Mouse (Mus musculus): ENCODE measurements around the gene Vangl2. TPM values are rescaled to one million over a fixed set of nuclear protein-coding genes. Genes with fewer than 3 reads are reported as not detected.

Gene Vangl2
- polyA plus RNA-seq, 1 experiment: 1.6 TPM

- H3K27ac ChIP-seq (ENCODE audit: insufficient read depth, low read depth, low read length): no peak overlapping the region
- H3K36me3 ChIP-seq (ENCODE audit: control insufficient read depth, insufficient read depth, low read length): no peaks in the 10 kb centered on the region
- 74% methylated on average over 4 of the region's 4 CpGs for WGBS
- H3K4me3 ChIP-seq (ENCODE audit: low read depth, low read length): no peak overlapping the region
- no peaks in the 10 kb centered on the region for H3K27me3 ChIP-seq (ENCODE audit: control insufficient read depth, insufficient read depth, low read length)
- no peak for TF ChIP-seq POLR2A (IDR thresholded peaks at IDR 0.05; ENCODE audit: low read depth, low read length)
- TF ChIP-seq CTCF (IDR thresholded peaks at IDR 0.05; ENCODE audit: extremely low read depth, insufficient read length, insufficient replicate concordance, low read depth, low read length): no peak
- H3K4me1 ChIP-seq (ENCODE audit: control insufficient read depth, insufficient read depth, insufficient read length, low read length): no peaks in the 10 kb centered on the region
These were observed 35.2 kb downstream of the Vangl2 start for GRCm38 (mm10) chr1:171992901-171993530.

DNA sequence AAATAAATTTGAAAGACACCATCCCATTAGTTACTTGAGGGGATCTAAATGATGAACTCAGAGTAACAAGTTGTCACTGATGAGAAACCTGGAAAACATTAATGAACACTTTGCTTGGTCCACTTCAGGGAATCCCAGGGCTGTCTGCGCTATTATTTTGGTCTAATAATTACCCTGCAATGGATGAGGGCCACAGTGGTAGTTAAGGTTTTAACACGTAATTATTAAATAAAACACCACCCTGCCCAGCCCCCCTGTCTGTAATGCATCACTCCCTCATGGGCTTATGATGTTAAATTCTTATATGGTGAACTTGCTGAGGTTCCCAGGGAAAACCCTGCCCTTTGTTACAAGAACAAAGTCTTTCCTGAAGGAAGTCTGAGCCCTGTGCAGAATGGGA, 36.4 kb downstream of the Vangl2 start:
- WGBS: 76% methylated on average over 2 of the region's 2 CpGs
- H3K27me3 ChIP-seq (ENCODE audit: control insufficient read depth, insufficient read depth, low read length): no peaks in the 10 kb centered on the region
- H3K4me1 ChIP-seq (ENCODE audit: control insufficient read depth, insufficient read depth, insufficient read length, low read length): no peaks in the 10 kb centered on the region
- H3K4me3 ChIP-seq (ENCODE audit: low read depth, low read length): no peak overlapping the region
- no peaks in the 10 kb centered on the region for H3K36me3 ChIP-seq (ENCODE audit: control insufficient read depth, insufficient read depth, low read length)
- TF ChIP-seq POLR2A (IDR thresholded peaks at IDR 0.05; ENCODE audit: low read depth, low read length) (no peak), CTCF (IDR thresholded peaks at IDR 0.05; ENCODE audit: extremely low read depth, insufficient read length, insufficient replicate concordance, low read depth, low read length) (no peak)
- H3K27ac ChIP-seq (ENCODE audit: insufficient read depth, low read depth, low read length): no peak overlapping the region

DNA sequence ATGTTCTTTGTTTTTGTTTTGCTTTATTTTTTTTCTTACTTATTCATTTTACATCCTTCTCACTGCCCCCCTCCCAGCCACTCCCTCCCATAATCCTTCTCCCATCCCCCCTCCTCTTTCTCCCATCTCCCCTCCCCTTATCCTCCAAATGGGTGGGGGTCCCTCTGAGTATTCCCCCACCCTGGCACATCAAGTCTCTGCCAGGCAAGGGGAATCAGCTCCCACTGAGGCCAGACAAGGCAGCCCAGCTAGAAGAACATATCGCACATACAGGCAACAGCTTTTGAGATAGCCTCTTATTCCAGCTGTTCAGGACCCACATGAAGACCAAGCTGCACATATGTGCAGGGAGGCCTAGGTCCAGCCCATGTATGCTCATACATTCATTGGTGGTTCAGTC, 44.1 kb downstream of the Vangl2 start:
- TF ChIP-seq CTCF (IDR thresholded peaks at IDR 0.05; ENCODE audit: extremely low read depth, insufficient read length, insufficient replicate concordance, low read depth, low read length) (no peak), POLR2A (IDR thresholded peaks at IDR 0.05; ENCODE audit: low read depth, low read length) (no peak)
- 100% methylated on average over 1 of the region's 1 CpGs for WGBS
- Histone ChIP-seq H3K36me3 (ENCODE audit: control insufficient read depth, insufficient read depth, low read length) (no peaks in the 10 kb centered on the region), H3K27ac (ENCODE audit: insufficient read depth, low read depth, low read length) (no peak overlapping the region), H3K4me3 (ENCODE audit: low read depth, low read length) (no peak overlapping the region), H3K27me3 (ENCODE audit: control insufficient read depth, insufficient read depth, low read length) (no peaks in the 10 kb centered on the region), H3K4me1 (ENCODE audit: control insufficient read depth, insufficient read depth, insufficient read length, low read length) (no peaks in the 10 kb centered on the region)

GRCm38 (mm10) chr1:171983372-171984001, 44.8 kb downstream of the Vangl2 start:
- WGBS: 56% methylated on average over 3 of the region's 3 CpGs
- Histone ChIP-seq H3K4me1 (ENCODE audit: control insufficient read depth, insufficient read depth, insufficient read length, low read length) (no peaks in the 10 kb centered on the region), H3K27ac (ENCODE audit: insufficient read depth, low read depth, low read length) (no peak overlapping the region)

DNA sequence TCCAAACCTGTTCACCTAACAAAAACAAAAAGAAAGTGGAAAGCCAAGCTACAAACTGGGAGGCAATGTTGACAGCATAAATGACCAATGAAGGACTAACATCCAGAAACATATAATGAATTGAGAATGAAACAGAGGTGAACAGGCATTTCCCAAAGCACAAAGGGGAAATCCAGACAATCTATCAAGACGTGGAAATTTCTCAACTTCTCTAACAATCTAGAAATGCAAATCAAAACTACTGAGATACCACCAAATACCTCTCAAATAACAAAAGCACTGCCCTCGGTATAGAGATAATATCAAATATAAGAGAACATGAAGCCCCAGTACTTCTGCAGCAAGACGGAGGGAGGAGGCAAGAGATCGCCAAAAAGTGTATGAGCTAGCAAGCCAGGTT, 45.5 kb downstream of the Vangl2 start:
- Histone ChIP-seq H3K4me3 (ENCODE audit: low read depth, low read length) (no peak overlapping the region), H3K4me1 (ENCODE audit: control insufficient read depth, insufficient read depth, insufficient read length, low read length) (no peaks in the 10 kb centered on the region), H3K27me3 (ENCODE audit: control insufficient read depth, insufficient read depth, low read length) (no peaks in the 10 kb centered on the region), H3K27ac (ENCODE audit: insufficient read depth, low read depth, low read length) (no peak overlapping the region), H3K36me3 (ENCODE audit: control insufficient read depth, insufficient read depth, low read length) (no peaks in the 10 kb centered on the region)
- 64% methylated on average over 4 of the region's 4 CpGs for WGBS
- TF ChIP-seq POLR2A (IDR thresholded peaks at IDR 0.05; ENCODE audit: low read depth, low read length): no peak
- no peak for TF ChIP-seq CTCF (IDR thresholded peaks at IDR 0.05; ENCODE audit: extremely low read depth, insufficient read length, insufficient replicate concordance, low read depth, low read length)

More at GRCm38 (mm10) chr1:171983372-171984001, 44.8 kb downstream of the Vangl2 start:
- Histone ChIP-seq H3K4me3 (ENCODE audit: low read depth, low read length) (no peak overlapping the region), H3K27me3 (ENCODE audit: control insufficient read depth, insufficient read depth, low read length) (no peaks in the 10 kb centered on the region), H3K36me3 (ENCODE audit: control insufficient read depth, insufficient read depth, low read length) (no peaks in the 10 kb centered on the region)
- TF ChIP-seq POLR2A (IDR thresholded peaks at IDR 0.05; ENCODE audit: low read depth, low read length) (no peak), CTCF (IDR thresholded peaks at IDR 0.05; ENCODE audit: extremely low read depth, insufficient read length, insufficient replicate concordance, low read depth, low read length) (no peak)

DNA sequence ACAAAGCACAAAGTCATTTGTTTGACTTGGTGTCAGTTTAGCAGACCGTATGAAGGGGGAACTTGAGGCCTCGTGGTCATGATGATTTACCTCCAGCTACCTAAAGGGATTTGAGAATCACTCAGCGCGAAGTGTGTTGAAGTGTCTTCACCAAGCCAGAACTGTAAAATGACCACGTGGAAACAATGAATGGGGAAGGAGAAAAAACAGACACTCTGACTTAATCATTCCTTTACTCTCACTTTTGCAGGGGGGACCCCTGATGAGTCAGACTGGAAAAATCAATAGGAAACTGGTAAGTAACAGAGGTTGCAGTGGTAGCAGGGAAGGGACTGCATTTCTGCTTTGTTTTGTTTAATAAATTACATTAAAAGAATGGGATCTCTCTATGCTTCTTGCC, 46.1 kb downstream of the Vangl2 start:
- Histone ChIP-seq H3K4me3 (ENCODE audit: low read depth, low read length) (no peak overlapping the region), H3K4me1 (ENCODE audit: control insufficient read depth, insufficient read depth, insufficient read length, low read length) (no peaks in the 10 kb centered on the region), H3K36me3 (ENCODE audit: control insufficient read depth, insufficient read depth, low read length) (no peaks in the 10 kb centered on the region), H3K27me3 (ENCODE audit: control insufficient read depth, insufficient read depth, low read length) (no peaks in the 10 kb centered on the region), H3K27ac (ENCODE audit: insufficient read depth, low read depth, low read length) (no peak overlapping the region)
- TF ChIP-seq CTCF (IDR thresholded peaks at IDR 0.05; ENCODE audit: extremely low read depth, insufficient read length, insufficient replicate concordance, low read depth, low read length) (no peak), POLR2A (IDR thresholded peaks at IDR 0.05; ENCODE audit: low read depth, low read length) (no peak)
- WGBS: 57% methylated on average over 5 of the region's 5 CpGs

GRCm38 (mm10) chr1:171979969-171980730, 48.1 kb downstream of the Vangl2 start:
- no peaks in the 10 kb centered on the region for H3K27me3 ChIP-seq (ENCODE audit: control insufficient read depth, insufficient read depth, low read length)
- no peaks in the 10 kb centered on the region for H3K36me3 ChIP-seq (ENCODE audit: control insufficient read depth, insufficient read depth, low read length)
- no peak overlapping the region for H3K4me3 ChIP-seq (ENCODE audit: low read depth, low read length)
- 88% methylated on average over 13 of the region's 13 CpGs for WGBS
- no peaks in the 10 kb centered on the region for H3K4me1 ChIP-seq (ENCODE audit: control insufficient read depth, insufficient read depth, insufficient read length, low read length)
- no peak overlapping the region for H3K27ac ChIP-seq (ENCODE audit: insufficient read depth, low read depth, low read length)
- TF ChIP-seq CTCF (IDR thresholded peaks at IDR 0.05; ENCODE audit: extremely low read depth, insufficient read length, insufficient replicate concordance, low read depth, low read length) (no peak), POLR2A (IDR thresholded peaks at IDR 0.05; ENCODE audit: low read depth, low read length) (no peak)

Measured in small intestine, adult 2 months (tissue).